Mouse (Mus musculus) midbrain, postnatal 0 days (tissue): ENCODE measurements around the gene Pvalb. TPM values are rescaled to one million over a fixed set of nuclear protein-coding genes. Genes with fewer than 3 reads are reported as not detected.
A peak's percentile ranks its signal among the peaks of the same experiment; 100 is the strongest.

Experiments
- ATAC-seq: fragments of 200-750 bp; cut with Nextera tagmentation; 2 replicates; pipeline ENCODE4 v1.8.0; 2017; ENCODE audit warnings: moderate number of reproducible peaks, mild to moderate bottlenecking, moderate TSS enrichment, moderate library complexity; ENCODE audit not compliant: low FRiP score
- DNase-seq: peaks from one replicate; pipeline ENCODE4 v3.0.0-alpha.2; 2015; ENCODE audit warnings: low spot score
- H3K27ac ChIP-seq: fragments of 300-500 bp; sonication (generic); 2 replicates; pipeline ENCODE4 v1.5.1; 2014; ENCODE audit warnings: low read depth, mild to moderate bottlenecking, low read length, mixed read lengths
- H3K27me3 ChIP-seq: fragments of 300-500 bp; sonication (generic); 2 replicates; pipeline ENCODE4 v1.6.1; 2014; ENCODE audit warnings: low read length, control low read depth, mixed read lengths; ENCODE audit not compliant: insufficient read depth
- H3K36me3 ChIP-seq: fragments of 300-500 bp; sonication (generic); 2 replicates; pipeline ENCODE4 v1.6.1; 2014; ENCODE audit warnings: low read length, control low read depth, mixed read lengths; ENCODE audit not compliant: insufficient read depth
- H3K4me1 ChIP-seq: fragments of 300-500 bp; sonication (generic); 2 replicates; pipeline ENCODE4 v1.6.1; 2014; ENCODE audit warnings: mild to moderate bottlenecking, control low read depth, antibody characterized with exemption, low read length, mixed read lengths; ENCODE audit not compliant: insufficient read depth
- H3K4me2 ChIP-seq: fragments of 300-500 bp; sonication (generic); 2 replicates; pipeline ENCODE4 v1.6.1; 2014; ENCODE audit warnings: low read depth, mild to moderate bottlenecking, low read length, mixed read lengths; ENCODE audit not compliant: poor library complexity, severe bottlenecking
- H3K4me3 ChIP-seq: fragments of 300-500 bp; sonication (generic); 2 replicates; pipeline ENCODE4 v1.5.1; 2014; ENCODE audit warnings: low read depth, mild to moderate bottlenecking, low read length, moderate library complexity
- H3K9ac ChIP-seq: fragments of 300-500 bp; sonication (generic); replicated peaks from 2 replicates; pipeline ENCODE4 v1.6.1; 2014; ENCODE audit warnings: mild to moderate bottlenecking, low read length, moderate library complexity, mixed read lengths; ENCODE audit not compliant: poor library complexity, severe bottlenecking
- H3K9me3 ChIP-seq: fragments of 300-500 bp; sonication (generic); 2 replicates; pipeline ENCODE4 v1.6.1; 2016; ENCODE audit warnings: low read length, control low read depth
- CTCF ChIP-seq: IDR thresholded peaks from 2 replicates; pipeline ENCODE4 v1.5.1; 2016; ENCODE audit warnings: antibody characterized with exemption, mild to moderate bottlenecking
- WGBS: fragments of 180-500 bp; shearing (Covaris S2); extraction: QIAGEN DNeasy Blood & Tissue Kit; methylation state at CpG from one replicate; pipeline ENCODE4 v1.1.7; 2014; 5-methylcytosine and 5-hydroxymethylcytosine counted together
- polyA plus RNA-seq: library from polyadenylated mRNA; unstranded; fragments of >200 nt; fragmentation: Nextera tagmentation; extraction: Ambion mirVana; gene quantifications from 2 replicates; pipeline ENCODE4 v1.2.1, GENCODE M21; 2015
- total RNA-seq: library from RNA; depleted of rRNA; stranded (reverse); fragments of >200 nt; gene quantifications from 2 replicates; pipeline ENCODE4 v1.2.3, GENCODE M21; 2014; rRNA removed

Pvalb gene
- total and polyA plus RNA-seq, 2 experiments from 2014 or later = 1.9 to 3.6 TPM

- no peak overlapping the region for H3K27ac ChIP-seq
- no peak overlapping the region for H3K4me3 ChIP-seq
- H3K9me3 ChIP-seq = no peaks in the 10 kb centered on the region
- H3K27me3 ChIP-seq = no peaks in the 10 kb centered on the region
- TF ChIP-seq CTCF = no peak
- no peak overlapping the region for H3K9ac ChIP-seq
- H3K4me1 ChIP-seq = no peaks in the 10 kb centered on the region
- DNase-seq = peak; percentile 33
- H3K4me2 ChIP-seq = no peak overlapping the region
- ATAC-seq = no peak
- no peaks in the 10 kb centered on the region for H3K36me3 ChIP-seq
- 72% methylated on average over 7 of the region's 7 CpGs for WGBS
Measured at GRCm38 (mm10) chr15:78148565-78148964, 57.6 kb downstream of the Pvalb start.

Other genes starting within 250 kb of the Pvalb start
- gene Foxred2, start 249.7 kb downstream of the Pvalb start, total RNA-seq = 23.9 and 31.0 TPM in 2 replicates
- gene Foxred2, start 249.7 kb downstream of the Pvalb start, polyA plus RNA-seq = 10.3 and 11.2 TPM in 2 replicates
- gene Eif3d, start 235.6 kb downstream of the Pvalb start, total RNA-seq = 133 and 142 TPM in 2 replicates
- gene Eif3d, start 235.6 kb downstream of the Pvalb start, polyA plus RNA-seq = 154 and 160 TPM in 2 replicates
- gene Cacng2, start 86.4 kb downstream of the Pvalb start, total RNA-seq = 22.3 and 22.6 TPM in 2 replicates
- gene Cacng2, start 86.4 kb downstream of the Pvalb start, polyA plus RNA-seq = 15.7 and 16.7 TPM in 2 replicates
- 29.5 and 37.3 TPM in 2 replicates for gene Ift27, start 32.3 kb downstream of the Pvalb start, total RNA-seq
- gene Ift27, start 32.3 kb downstream of the Pvalb start, polyA plus RNA-seq = 116 and 120 TPM in 2 replicates
- gene Ncf4, start 38.4 kb upstream of the Pvalb start, total RNA-seq = 0.22 and 0.42 TPM in 2 replicates
- gene Ncf4, start 38.4 kb upstream of the Pvalb start, polyA plus RNA-seq = 0.65 and 1.1 TPM in 2 replicates
- gene Csf2rb2, start 99.3 kb upstream of the Pvalb start, total RNA-seq = 0.11 and 0.14 TPM in 2 replicates
- gene Csf2rb2, start 99.3 kb upstream of the Pvalb start, polyA plus RNA-seq = 0.28 and 0.34 TPM in 2 replicates
- 1.7 and 2.2 TPM in 2 replicates for gene Csf2rb, start 119.4 kb upstream of the Pvalb start, total RNA-seq
- 0.63 and 0.90 TPM in 2 replicates for gene Csf2rb, start 119.4 kb upstream of the Pvalb start, polyA plus RNA-seq
- gene Tex33, start 189.5 kb upstream of the Pvalb start, total RNA-seq = not detected in 2 replicates
- gene Tex33, start 189.5 kb upstream of the Pvalb start, polyA plus RNA-seq = 0.16 TPM in 1 of 2 replicates, not detected in the other
- gene Tst, start 199.5 kb upstream of the Pvalb start, total RNA-seq = 31.3 and 34.8 TPM in 2 replicates
- 34.4 and 40.0 TPM in 2 replicates for gene Tst, start 199.5 kb upstream of the Pvalb start, polyA plus RNA-seq
- 70.1 and 84.8 TPM in 2 replicates for gene Mpst, start 200.0 kb upstream of the Pvalb start, total RNA-seq
- gene Mpst, start 200.0 kb upstream of the Pvalb start, polyA plus RNA-seq = 3.2 and 3.8 TPM in 2 replicates
- 156 and 164 TPM in 2 replicates for gene Kctd17, start 222.2 kb upstream of the Pvalb start, total RNA-seq
- 152 and 173 TPM in 2 replicates for gene Kctd17, start 222.2 kb upstream of the Pvalb start, polyA plus RNA-seq